ENCODE assay signal across 25 mouse cellular contexts in the genomic region with DNA sequence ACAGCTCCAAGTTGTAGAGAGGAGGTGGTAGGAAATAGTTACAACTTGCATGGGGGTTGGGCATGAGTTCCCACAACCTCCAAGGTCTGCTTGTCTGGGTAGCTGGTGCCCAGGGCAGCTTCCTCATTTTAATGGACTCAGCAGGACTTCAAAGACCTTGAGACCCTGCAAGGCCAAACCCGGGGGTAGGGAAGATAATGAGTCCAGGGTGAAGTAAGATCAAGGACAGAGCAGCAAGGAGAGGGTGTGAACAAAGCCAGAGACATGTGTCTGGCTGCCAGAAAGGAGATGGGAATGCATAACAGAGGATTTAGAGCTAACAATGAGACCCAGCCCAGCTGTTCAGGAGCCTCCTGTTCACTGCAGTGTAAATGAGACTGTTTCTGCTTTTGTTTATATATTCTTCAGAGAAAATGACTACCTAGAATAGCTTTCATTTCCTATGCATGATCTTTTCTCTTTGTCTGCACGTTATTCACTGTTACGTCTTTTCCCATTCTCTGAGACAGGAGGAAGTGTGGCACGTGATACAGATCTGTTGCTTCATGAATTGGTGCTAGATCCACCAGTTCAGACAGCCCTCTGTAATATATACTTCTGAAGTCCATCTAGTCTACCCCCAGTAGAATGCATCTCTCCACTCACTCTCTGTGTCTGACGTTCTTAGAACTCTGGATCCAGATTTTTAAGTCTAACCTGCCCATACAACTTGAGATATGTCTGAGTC. TPM values are rescaled to one million over a fixed set of nuclear protein-coding genes. Genes with fewer than 3 reads are reported as not detected.
DNase-seq lines count a peak whose midpoint lies in the region; ATAC-seq lines count a peak whose summit lies in the region.
"Had no signal": no experiment of that assay in that cellular context is flagged by ENCODE, and none has a peak within 500 bp of the region (broad histone marks: within the 10 kb centered on the region; RNA-seq: fewer than 3 reads in every experiment).

No protein-coding gene starts in this region.

- H3K4me1 ChIP-seq in midbrain, embryonic 10.5 days: 0 out of 2 replicates have a peak, but pooled peaks cover 3% of the 10 kb centered on the region
- H3K4me1 ChIP-seq in midbrain, embryonic 11.5 days (ENCODE audit: control insufficient read depth, insufficient read depth, low read length): no peaks in the 10 kb centered on the region
- peaks cover 6% of the 10 kb centered on the region; the same call in 1 of the 2 replicates for H3K4me1 ChIP-seq in heart, embryonic 10.5 days
- H3K4me1 ChIP-seq: midbrain, embryonic 13.5 days; neural tube, embryonic 12.5 days; stomach, embryonic 15.5 days had no signal

- H3K36me3 ChIP-seq in midbrain, embryonic 10.5 days: no peaks in the 10 kb centered on the region
- no peaks in the 10 kb centered on the region for H3K36me3 ChIP-seq in midbrain, embryonic 11.5 days (ENCODE audit: control insufficient read depth, insufficient read depth, low read length)
- H3K36me3 ChIP-seq in heart, embryonic 10.5 days: no peaks in the 10 kb centered on the region
- H3K36me3 ChIP-seq: heart, embryonic 13.5 days; midbrain, embryonic 13.5 days; neural tube, embryonic 12.5 days; stomach, embryonic 15.5 days had no signal

- no peak overlapping the region for H3K27ac ChIP-seq in midbrain, embryonic 10.5 days (replicated peaks)
- H3K27ac ChIP-seq in midbrain, embryonic 11.5 days (ENCODE audit: low read depth, low read length): no peak overlapping the region
- H3K27ac ChIP-seq in heart, embryonic 10.5 days: no peak overlapping the region
- H3K27ac ChIP-seq: heart, embryonic 13.5 days; hindbrain, embryonic 14.5 days; left cerebral cortex, adult 2 months; midbrain, embryonic 13.5 days; neural tube, embryonic 12.5 days; stomach, embryonic 15.5 days had no signal

- DNase-seq in midbrain, embryonic 10.5 days (ENCODE audit: low spot score): peak; percentile 14
- no peak for DNase-seq in midbrain, embryonic 11.5 days (ENCODE audit: low spot score, missing footprints)
- peak; percentile 84 for DNase-seq in ZHBTc4 (ENCODE audit: low read depth, low spot score)
- DNase-seq in adrenal gland, postnatal 36 days: peak; percentile 30 to 57
- DNase-seq in heart, embryonic 10.5 days (ENCODE audit: low spot score): no peak
- no peak for DNase-seq in right cerebral cortex, postnatal 36 days (ENCODE audit: low spot score in 2 of 2)
- no peak for DNase-seq in spleen, postnatal 36 days (ENCODE audit: low spot score in 2 of 2)
- DNase-seq in cerebellum, postnatal 36 days: no peak
- DNase-seq: cerebellum, postnatal 10 days; embryo, embryonic 11 days; forebrain, postnatal 0 days; kidney, adult 9 months; kidney, postnatal 25 days; lung, adult 2 months; lung, postnatal 4 days; right cerebral cortex, postnatal 14 days; thymus, adult 18-20 months had no signal

- no peaks in the 10 kb centered on the region for H3K27me3 ChIP-seq in midbrain, embryonic 10.5 days (ENCODE audit: low read depth, poor library complexity, severe bottlenecking)
- H3K27me3 ChIP-seq in midbrain, embryonic 11.5 days (ENCODE audit: control insufficient read depth, insufficient read depth, low read length): no peaks in the 10 kb centered on the region
- H3K27me3 ChIP-seq in heart, embryonic 10.5 days (ENCODE audit: insufficient read depth, poor library complexity, severe bottlenecking): no peaks in the 10 kb centered on the region
- H3K27me3 ChIP-seq: heart, embryonic 13.5 days; midbrain, embryonic 13.5 days; neural tube, embryonic 12.5 days; stomach, embryonic 15.5 days had no signal

- no peak overlapping the region for H3K4me2 ChIP-seq in midbrain, embryonic 11.5 days
- H3K4me2 ChIP-seq: heart, embryonic 13.5 days; hindbrain, embryonic 14.5 days; liver, embryonic 11.5 days; midbrain, embryonic 13.5 days; neural tube, embryonic 12.5 days; stomach, embryonic 15.5 days had no signal

- H3K9ac ChIP-seq in midbrain, embryonic 11.5 days (ENCODE audit: low read length): no peak overlapping the region
- H3K9ac ChIP-seq: forebrain, postnatal 0 days; heart, embryonic 13.5 days; hindbrain, embryonic 14.5 days; midbrain, embryonic 13.5 days; neural tube, embryonic 12.5 days; stomach, embryonic 15.5 days had no signal

- no peak overlapping the region for H3K4me3 ChIP-seq in midbrain, embryonic 10.5 days
- H3K4me3 ChIP-seq in midbrain, embryonic 11.5 days (ENCODE audit: low read depth, low read length): no peak overlapping the region
- H3K4me3 ChIP-seq in heart, embryonic 10.5 days: no peak overlapping the region
- H3K4me3 ChIP-seq: heart, embryonic 13.5 days; left cerebral cortex, adult 2 months; midbrain, embryonic 13.5 days; neural tube, embryonic 12.5 days; stomach, embryonic 15.5 days had no signal

- no peak for ATAC-seq in midbrain, embryonic 11.5 days (ENCODE audit: low FRiP score)
- ATAC-seq: CD4-positive, CD25-positive, alpha-beta regulatory T cell, adult 4 months; forebrain, postnatal 0 days; midbrain, embryonic 13.5 days had no signal

- no peaks in the 10 kb centered on the region for H3K9me3 ChIP-seq in midbrain, embryonic 10.5 days (replicated peaks)
- H3K9me3 ChIP-seq in midbrain, embryonic 11.5 days (ENCODE audit: control insufficient read depth, low read length): no peaks in the 10 kb centered on the region
- H3K9me3 ChIP-seq in heart, embryonic 10.5 days: no peaks in the 10 kb centered on the region
- H3K9me3 ChIP-seq: heart, embryonic 13.5 days; midbrain, embryonic 13.5 days; neural tube, embryonic 12.5 days; stomach, embryonic 15.5 days had no signal

- whole genome bisulfite sequencing in midbrain, embryonic 10.5 days: 65% methylated on average over 5 of the region's 5 CpGs
- whole genome bisulfite sequencing in midbrain, embryonic 11.5 days: 54% methylated on average over 5 of the region's 5 CpGs
- 54% methylated on average over 5 of the region's 5 CpGs for WGBS in heart, embryonic 10.5 days

RNA-seq across cellular contexts. Expression of a gene that starts 60.0 kb away (rescaled TPM):
- 43.5 and 57.9 TPM in 2 replicates for polyA plus RNA-seq in midbrain, embryonic 10.5 days (2016; fragmentation: Nextera tagmentation; extraction: Ambion mirVana)
- 44.6 and 47.2 TPM in 2 replicates for polyA plus RNA-seq in midbrain, embryonic 11.5 days (2014; fragmentation: Nextera tagmentation; extraction: Ambion mirVana)
- 10 to 100 TPM; 41.6 to 84.6 TPM for total RNA-seq in adrenal gland, postnatal 36 days (2021)
- 65.5 and 84.5 TPM in 2 replicates for polyA plus RNA-seq in heart, embryonic 10.5 days (2016; fragmentation: Nextera tagmentation; extraction: Ambion mirVana)

Comparison
In these comparisons a context has a peak if more than half of its experiments do, and no peak if none do; other contexts are left out.
1. DNase-seq: peak in midbrain, embryonic 10.5 days (single experiment), ZHBTc4 (single experiment) and adrenal gland, postnatal 36 days (2 of 2); none in midbrain, embryonic 11.5 days (single experiment), heart, embryonic 10.5 days (single experiment), right cerebral cortex, postnatal 36 days (0 of 2), spleen, postnatal 36 days (0 of 2) and cerebellum, postnatal 36 days (0 of 2).